Comparison of ENCODE assay signal across 19 mouse cellular contexts in genomic region chr2:104669122-104669804, GRCm38 (mm10). TPM values are rescaled to one million over a fixed set of nuclear protein-coding genes. Genes with fewer than 3 reads are reported as not detected.
DNase-seq lines count a peak whose midpoint lies in the region; ATAC-seq and TF ChIP-seq lines count a peak whose summit lies in the region.
"Had no signal": no experiment of that assay in that cellular context is flagged by ENCODE, and none has a peak within 500 bp of the region (broad histone marks: within the 10 kb centered on the region; RNA-seq: fewer than 3 reads in every experiment).

No protein-coding gene starts in this region.

- peaks cover 12% of the 10 kb centered on the region; the same call in 1 of the 2 replicates for H3K36me3 ChIP-seq in forebrain, postnatal 0 days (ENCODE audit: insufficient read depth)
- H3K36me3 ChIP-seq in forebrain, embryonic 10.5 days (replicated peaks) = peaks cover 34% of the 10 kb centered on the region
- H3K36me3 ChIP-seq in midbrain, embryonic 10.5 days = peaks cover 48% of the 10 kb centered on the region
- H3K36me3 ChIP-seq in midbrain, embryonic 13.5 days = peaks cover 48% of the 10 kb centered on the region

- no peaks in the 10 kb centered on the region for H3K27me3 ChIP-seq in forebrain, postnatal 0 days (ENCODE audit: insufficient read depth, low read length)
- no peaks in the 10 kb centered on the region for H3K27me3 ChIP-seq in forebrain, embryonic 10.5 days (ENCODE audit: poor library complexity, severe bottlenecking)
- H3K27me3 ChIP-seq in midbrain, embryonic 10.5 days (ENCODE audit: low read depth, poor library complexity, severe bottlenecking) = no peaks in the 10 kb centered on the region
- H3K27me3 ChIP-seq in midbrain, embryonic 13.5 days = no peaks in the 10 kb centered on the region
- H3K27me3 ChIP-seq: neural tube, embryonic 12.5 days had no signal

- no peak overlapping the region for H3K9ac ChIP-seq in forebrain, postnatal 0 days
- no peak overlapping the region for H3K9ac ChIP-seq in midbrain, embryonic 13.5 days (replicated peaks)
- H3K9ac ChIP-seq: neural tube, embryonic 12.5 days had no signal

- H3K27ac ChIP-seq in forebrain, postnatal 0 days (ENCODE audit: low read depth, low read length) = no peak overlapping the region
- H3K27ac ChIP-seq in forebrain, embryonic 10.5 days = no peak overlapping the region
- H3K27ac ChIP-seq in midbrain, embryonic 10.5 days (replicated peaks) = no peak overlapping the region
- no peak overlapping the region for H3K27ac ChIP-seq in midbrain, embryonic 13.5 days
- H3K27ac ChIP-seq: neural tube, embryonic 12.5 days had no signal

- intact Hi-C loops in left cerebral cortex, postnatal 14 days (cut with DNase I) = no loop called here

- no peaks in the 10 kb centered on the region for H3K9me3 ChIP-seq in forebrain, postnatal 0 days (ENCODE audit: low read length)
- no peaks in the 10 kb centered on the region for H3K9me3 ChIP-seq in forebrain, embryonic 10.5 days
- no peaks in the 10 kb centered on the region for H3K9me3 ChIP-seq in midbrain, embryonic 10.5 days (replicated peaks)
- H3K9me3 ChIP-seq in midbrain, embryonic 13.5 days = no peaks in the 10 kb centered on the region
- H3K9me3 ChIP-seq: neural tube, embryonic 12.5 days had no signal

- H3K4me2 ChIP-seq in forebrain, postnatal 0 days (ENCODE audit: low read depth) = no peak overlapping the region
- H3K4me2 ChIP-seq in midbrain, embryonic 13.5 days (replicated peaks) = no peak overlapping the region
- H3K4me2 ChIP-seq: midbrain, embryonic 11.5 days; neural tube, embryonic 12.5 days had no signal

- 87% methylated on average over 6 of the region's 6 CpGs for WGBS in forebrain, postnatal 0 days
- 85% methylated on average over 6 of the region's 6 CpGs for WGBS in forebrain, embryonic 10.5 days
- 88% methylated on average over 6 of the region's 6 CpGs for WGBS in midbrain, embryonic 10.5 days
- 87% methylated on average over 6 of the region's 6 CpGs for WGBS in midbrain, embryonic 13.5 days

- no peak for ATAC-seq in forebrain, postnatal 0 days
- no peak for ATAC-seq in midbrain, embryonic 13.5 days

- H3K4me3 ChIP-seq in forebrain, postnatal 0 days (ENCODE audit: low read depth, low read length) = no peak overlapping the region
- no peak overlapping the region for H3K4me3 ChIP-seq in forebrain, embryonic 10.5 days
- H3K4me3 ChIP-seq in midbrain, embryonic 10.5 days = no peak overlapping the region
- H3K4me3 ChIP-seq in midbrain, embryonic 13.5 days (replicated peaks) = no peak overlapping the region
- H3K4me3 ChIP-seq: neural tube, embryonic 12.5 days had no signal

- TF ChIP-seq CTCF in forebrain, postnatal 0 days (IDR thresholded peaks at IDR 0.05; ENCODE audit: low read depth) = peak; percentile 12; the same call in 1 of the 2 replicates

- no peak for DNase-seq in forebrain, postnatal 0 days
- DNase-seq in forebrain, embryonic 10.5 days (ENCODE audit: extremely low spot score, low spot score) = no peak
- peak; percentile 10 for DNase-seq in midbrain, embryonic 10.5 days (ENCODE audit: low spot score)
- peak; percentile 50 for DNase-seq in ES-CJ7 (ENCODE audit: low read depth, low spot score)
- peak; percentile 41 for DNase-seq in induced T-regulatory cell, adult 2 months (ENCODE audit: low read depth)
- no peak for DNase-seq in c-Kit-positive CD71-positive TER-119-positive erythroid progenitor cells, embryonic 14.5 days (ENCODE audit: low spot score)
- no peak for DNase-seq in left cerebral cortex, postnatal 14 days (ENCODE audit: low spot score in 2 of 2)
- DNase-seq: cerebellum, postnatal 10 days; heart, postnatal 36 days; kidney, adult 11 months had no signal

- H3K4me1 ChIP-seq in forebrain, postnatal 0 days (ENCODE audit: insufficient read depth) = no peaks in the 10 kb centered on the region
- H3K4me1 ChIP-seq in forebrain, embryonic 10.5 days = no peaks in the 10 kb centered on the region
- no peaks in the 10 kb centered on the region for H3K4me1 ChIP-seq in midbrain, embryonic 10.5 days
- no peaks in the 10 kb centered on the region for H3K4me1 ChIP-seq in midbrain, embryonic 13.5 days (replicated peaks)
- H3K4me1 ChIP-seq: neural tube, embryonic 12.5 days had no signal

RNA-seq across cellular contexts. Expression of gene Tcp11l1, which starts 42.7 kb away (rescaled TPM):
- 32.9 and 40.7 TPM in 2 replicates for total RNA-seq in forebrain, postnatal 0 days (2014; rRNA removed)
- 54.1 and 57.5 TPM in 2 replicates for polyA plus RNA-seq in forebrain, postnatal 0 days (2015; fragmentation: Nextera tagmentation; extraction: Ambion mirVana)
- polyA plus RNA-seq in forebrain, embryonic 10.5 days (2016; fragmentation: Nextera tagmentation; extraction: Ambion mirVana) = 54.2 and 54.7 TPM in 2 replicates
- polyA plus RNA-seq in midbrain, embryonic 10.5 days (2016; fragmentation: Nextera tagmentation; extraction: Ambion mirVana) = 58.3 and 58.7 TPM in 2 replicates
- 74.4 and 75.8 TPM in 2 replicates for polyA plus RNA-seq in midbrain, embryonic 13.5 days (2015; fragmentation: Nextera tagmentation; extraction: Ambion mirVana)
- total RNA-seq in left cerebral cortex, postnatal 14 days (2021) = 10 to 100 TPM; 47.1 to 47.9 TPM

RNA-seq across cellular contexts. Expression of gene Pin1rt1, which starts 46.9 kb away (rescaled TPM):
- not detected in 2 replicates for total RNA-seq in forebrain, postnatal 0 days (2014; rRNA removed)
- polyA plus RNA-seq in forebrain, postnatal 0 days (2015; fragmentation: Nextera tagmentation; extraction: Ambion mirVana) = not detected in 2 replicates
- polyA plus RNA-seq in forebrain, embryonic 10.5 days (2016; fragmentation: Nextera tagmentation; extraction: Ambion mirVana) = 0.12 and 0.14 TPM in 2 replicates
- polyA plus RNA-seq in midbrain, embryonic 10.5 days (2016; fragmentation: Nextera tagmentation; extraction: Ambion mirVana) = not detected in 2 replicates
- polyA plus RNA-seq in midbrain, embryonic 13.5 days (2015; fragmentation: Nextera tagmentation; extraction: Ambion mirVana) = 0.17 TPM in 1 of 2 replicates, not detected in the other
- not detected for total RNA-seq in left cerebral cortex, postnatal 14 days (2021)
- total RNA-seq: heart, adult 8-10 months; heart, postnatal 36 days; layer of hippocampus, adult 18-20 months had no signal
- polyA plus RNA-seq: brain, embryonic 14.5 days; embryonic facial prominence, embryonic 11.5 days; limb, embryonic 11.5 days; midbrain, embryonic 11.5 days; neural tube, embryonic 12.5 days; spleen, adult 2 months had no signal

Comparison
In these comparisons a context has a peak if more than half of its experiments do, and no peak if none do; other contexts are left out.
1. DNase-seq: peak in midbrain, embryonic 10.5 days (single experiment), ES-CJ7 (single experiment) and induced T-regulatory cell, adult 2 months (single experiment); none in forebrain, postnatal 0 days (single experiment), forebrain, embryonic 10.5 days (single experiment), c-Kit-positive CD71-positive TER-119-positive erythroid progenitor cells, embryonic 14.5 days (single experiment) and left cerebral cortex, postnatal 14 days (0 of 2).